Mouse (Mus musculus) embryonic facial prominence, embryonic 11.5 days (tissue): Measurements from ENCODE around the gene Dusp16. TPM values are rescaled to one million over a fixed set of nuclear protein-coding genes. Genes with fewer than 3 reads are reported as not detected.

ENCODE experiments used
- ATAC-seq: fragments of 200-750 bp; cut with Nextera tagmentation; replicated peaks from 2 replicates; pipeline ENCODE4 v1.8.0; 2017; ENCODE audit warnings: low read depth; ENCODE audit not compliant: insufficient number of reproducible peaks, low FRiP score, low TSS enrichment
- DNase-seq: peaks from one replicate; pipeline ENCODE4 v3.0.0-alpha.2; 2015; ENCODE audit warnings: low spot score
- H3K27ac ChIP-seq: fragments of 300-500 bp; sonication (generic); replicated peaks from 2 replicates; pipeline ENCODE4 v1.5.1; 2014; ENCODE audit warnings: mild to moderate bottlenecking, low read depth, low read length, control low read depth
- H3K27me3 ChIP-seq: fragments of 300-500 bp; sonication (generic); 2 replicates; pipeline ENCODE4 v1.6.1; 2014; ENCODE audit warnings: mild to moderate bottlenecking, low read length, moderate library complexity, mixed read lengths; ENCODE audit not compliant: control insufficient read depth, insufficient read depth
- H3K36me3 ChIP-seq: fragments of 300-500 bp; sonication (generic); replicated peaks from 2 replicates; pipeline ENCODE4 v1.6.1; 2014; ENCODE audit warnings: low read depth, mild to moderate bottlenecking, low read length, moderate library complexity, mixed read lengths; ENCODE audit not compliant: control insufficient read depth, insufficient read depth
- H3K4me1 ChIP-seq: fragments of 300-500 bp; sonication (generic); 2 replicates; pipeline ENCODE4 v1.6.1; 2014; ENCODE audit warnings: low read length, mixed read lengths; ENCODE audit not compliant: control insufficient read depth, insufficient read depth
- H3K4me2 ChIP-seq: fragments of 300-500 bp; sonication (generic); 2 replicates; pipeline ENCODE4 v1.6.1; 2014; ENCODE audit warnings: low read depth, mild to moderate bottlenecking, control low read depth, low read length, moderate library complexity
- H3K4me3 ChIP-seq: fragments of 300-500 bp; sonication (generic); 2 replicates; pipeline ENCODE4 v1.5.1; 2014; ENCODE audit warnings: low read depth, low read length, control low read depth
- H3K9ac ChIP-seq: fragments of 300-500 bp; sonication (generic); replicated peaks from 2 replicates; pipeline ENCODE4 v1.6.1; 2014; ENCODE audit warnings: mild to moderate bottlenecking, control low read depth, low read length
- H3K9me3 ChIP-seq: fragments of 300-500 bp; sonication (generic); replicated peaks from 2 replicates; pipeline ENCODE4 v1.6.1; 2016; ENCODE audit warnings: mild to moderate bottlenecking, low read length, inconsistent platforms, mixed read lengths; ENCODE audit not compliant: control insufficient read depth
- WGBS: fragments of 180-500 bp; shearing (Covaris S2); extraction: QIAGEN DNeasy Blood & Tissue Kit; methylation state at CpG from one replicate; pipeline ENCODE4 v1.1.7; 2014; 5-methylcytosine and 5-hydroxymethylcytosine counted together
- polyA plus RNA-seq: library from polyadenylated mRNA; unstranded; fragments of >200 nt; fragmentation: Nextera tagmentation; extraction: Ambion mirVana; gene quantifications from 2 replicates; pipeline ENCODE4 v1.2.1, GENCODE M21; 2014

Gene Dusp16
- polyA plus RNA-seq, 1 experiment from 2014 or later = 15.4 TPM

DNA sequence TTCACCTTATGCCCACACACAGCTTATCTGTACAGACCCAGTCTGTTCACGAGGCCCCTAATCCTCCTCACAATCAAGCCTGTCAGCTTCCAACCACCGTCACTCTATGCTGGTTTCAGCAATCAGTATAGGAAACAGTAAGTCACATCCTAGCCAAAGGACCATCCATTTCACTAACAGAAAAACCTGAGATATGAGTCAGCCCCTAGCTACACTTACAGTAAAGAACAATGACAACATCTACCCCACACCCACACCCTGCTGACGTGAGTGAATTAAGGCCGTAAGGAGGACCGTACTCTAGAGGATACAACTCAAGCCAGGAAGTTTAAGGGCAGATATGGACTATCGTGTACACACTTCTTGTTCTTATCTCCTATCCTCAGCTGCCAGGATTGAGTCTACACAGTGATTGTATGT lies 76.2 kb downstream of the Dusp16 start:
- H3K4me3 ChIP-seq = no peak overlapping the region
- H3K9ac ChIP-seq = no peak overlapping the region
- no peaks in the 10 kb centered on the region; the same call in 1 of the 2 replicates for H3K36me3 ChIP-seq
- H3K27ac ChIP-seq = no peak overlapping the region
- ATAC-seq = no peak
- no peak for DNase-seq
- no peaks in the 10 kb centered on the region for H3K27me3 ChIP-seq
- H3K9me3 ChIP-seq = no peaks in the 10 kb centered on the region
- H3K4me2 ChIP-seq = no peak overlapping the region
- WGBS = 89% methylated on average over 6 of the region's 6 CpGs
- no peaks in the 10 kb centered on the region; the same call in 1 of the 2 replicates for H3K4me1 ChIP-seq

DNA sequence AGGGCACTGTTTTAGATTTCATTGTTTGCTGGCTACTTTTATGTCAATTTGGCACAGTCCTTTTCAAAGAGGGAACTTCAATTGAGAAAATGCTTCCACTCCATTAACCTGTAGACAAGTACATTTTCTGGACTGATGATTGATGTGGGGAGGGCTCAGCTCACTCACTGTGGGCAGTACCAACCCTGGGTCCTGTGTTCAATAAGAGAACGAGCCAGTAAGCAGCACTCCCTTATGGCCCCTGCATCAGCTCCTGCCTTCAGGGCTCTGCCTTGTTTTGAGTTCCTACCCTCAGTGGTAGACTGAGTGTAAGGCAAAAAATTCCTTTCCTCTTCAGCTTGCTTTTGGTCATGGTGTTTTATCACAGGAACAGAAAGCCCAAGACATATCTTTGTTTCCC lies 78.5 kb downstream of the Dusp16 start:
- no peaks in the 10 kb centered on the region; the same call in 1 of the 2 replicates for H3K36me3 ChIP-seq
- H3K4me2 ChIP-seq = no peak overlapping the region
- no peak overlapping the region for H3K27ac ChIP-seq
- no peak overlapping the region for H3K9ac ChIP-seq
- DNase-seq (no peak), ATAC-seq (no peak)
- 63% methylated on average over 1 of the region's 1 CpGs for WGBS
- no peak overlapping the region for H3K4me3 ChIP-seq
- no peaks in the 10 kb centered on the region for H3K9me3 ChIP-seq
- no peaks in the 10 kb centered on the region for H3K27me3 ChIP-seq
- H3K4me1 ChIP-seq = no peaks in the 10 kb centered on the region; the same call in 1 of the 2 replicates

DNA sequence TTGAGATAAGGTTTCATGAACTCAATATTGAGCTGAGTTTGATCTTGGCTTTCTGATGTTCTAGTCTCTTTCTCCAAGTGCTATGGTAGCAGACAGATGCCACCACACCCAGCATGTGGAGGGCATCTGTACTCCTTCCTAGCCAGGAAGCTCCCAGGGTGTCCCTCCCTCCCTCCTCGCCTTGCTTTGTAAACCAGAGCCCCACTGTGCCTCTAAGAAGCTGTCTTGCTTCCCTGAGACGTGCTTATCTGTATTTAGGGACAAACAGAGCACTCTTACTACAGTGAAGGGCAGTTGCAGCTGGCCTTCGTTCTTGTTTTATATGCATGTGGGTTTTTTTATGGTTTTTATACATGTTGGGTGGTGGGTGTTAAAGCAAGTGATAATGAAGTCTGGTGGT lies 79.1 kb downstream of the Dusp16 start:
- H3K27me3 ChIP-seq = no peaks in the 10 kb centered on the region
- 48% methylated on average over 3 of the region's 3 CpGs for WGBS
- no peaks in the 10 kb centered on the region; the same call in 1 of the 2 replicates for H3K4me1 ChIP-seq
- no peak for DNase-seq
- ATAC-seq = no peak
- no peak overlapping the region for H3K9ac ChIP-seq
- no peak overlapping the region for H3K4me2 ChIP-seq
- no peak overlapping the region for H3K27ac ChIP-seq
- no peak overlapping the region for H3K4me3 ChIP-seq
- no peaks in the 10 kb centered on the region; the same call in 1 of the 2 replicates for H3K36me3 ChIP-seq
- no peaks in the 10 kb centered on the region for H3K9me3 ChIP-seq

- no peaks in the 10 kb centered on the region for H3K27me3 ChIP-seq
- no peak overlapping the region for H3K9ac ChIP-seq
- no peak for ATAC-seq
- no peaks in the 10 kb centered on the region for H3K9me3 ChIP-seq
- no peaks in the 10 kb centered on the region for H3K36me3 ChIP-seq
- no peaks in the 10 kb centered on the region; the same call in 1 of the 2 replicates for H3K4me1 ChIP-seq
- no peak overlapping the region for H3K27ac ChIP-seq
- DNase-seq = no peak
- H3K4me2 ChIP-seq = no peak overlapping the region
- 86% methylated on average over 15 of the region's 15 CpGs for WGBS
- H3K4me3 ChIP-seq = no peak overlapping the region
These were observed 82.4 kb downstream of the Dusp16 start for GRCm38 (mm10) chr6:134710020-134710419.

DNA sequence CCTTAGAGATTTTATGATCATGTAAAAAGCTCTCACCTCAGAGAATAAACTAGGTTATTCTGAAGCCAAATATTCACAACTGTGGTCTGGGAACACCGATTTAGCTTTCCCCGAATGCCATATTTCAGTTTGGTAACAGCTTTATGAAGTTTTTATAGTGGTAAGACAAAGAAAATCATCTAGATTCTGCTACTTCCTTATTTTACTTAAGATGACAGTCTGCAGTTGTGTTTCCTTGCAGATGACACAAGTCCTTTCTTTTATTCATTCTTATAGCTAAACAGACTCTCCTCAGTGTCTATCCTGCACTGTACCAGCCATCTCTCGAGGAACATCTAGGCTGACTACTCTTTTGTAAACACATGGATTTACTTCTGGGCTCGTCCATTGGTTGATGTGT lies 86.0 kb downstream of the Dusp16 start:
- Histone ChIP-seq H3K4me1 (no peaks in the 10 kb centered on the region), H3K9ac (no peak overlapping the region), H3K36me3 (no peaks in the 10 kb centered on the region), H3K4me2 (no peak overlapping the region), H3K27ac (no peak overlapping the region), H3K4me3 (no peak overlapping the region), H3K9me3 (no peaks in the 10 kb centered on the region), H3K27me3 (no peaks in the 10 kb centered on the region)
- ATAC-seq (no peak), DNase-seq (no peak)
- 84% methylated on average over 4 of the region's 4 CpGs for WGBS

- H3K4me3 ChIP-seq = no peak overlapping the region
- no peak overlapping the region for H3K9ac ChIP-seq
- H3K27ac ChIP-seq = no peak overlapping the region
- H3K27me3 ChIP-seq = no peaks in the 10 kb centered on the region
- no peaks in the 10 kb centered on the region for H3K4me1 ChIP-seq
- 87% methylated on average over 4 of the region's 4 CpGs for WGBS
- no peaks in the 10 kb centered on the region for H3K36me3 ChIP-seq
- no peaks in the 10 kb centered on the region for H3K9me3 ChIP-seq
- DNase-seq (no peak), ATAC-seq (no peak)
- no peak overlapping the region for H3K4me2 ChIP-seq
These were observed 89.3 kb downstream of the Dusp16 start for GRCm38 (mm10) chr6:134703053-134703690.

GRCm38 (mm10) chr6:134702184-134702583 lies 90.2 kb downstream of the Dusp16 start:
- WGBS = 97% methylated on average over 7 of the region's 7 CpGs
- ATAC-seq = no peak
- Histone ChIP-seq H3K9ac (no peak overlapping the region), H3K4me1 (no peaks in the 10 kb centered on the region), H3K36me3 (no peaks in the 10 kb centered on the region), H3K9me3 (no peaks in the 10 kb centered on the region), H3K4me3 (no peak overlapping the region), H3K27ac (no peak overlapping the region), H3K4me2 (no peak overlapping the region), H3K27me3 (no peaks in the 10 kb centered on the region)
- no peak for DNase-seq

DNA sequence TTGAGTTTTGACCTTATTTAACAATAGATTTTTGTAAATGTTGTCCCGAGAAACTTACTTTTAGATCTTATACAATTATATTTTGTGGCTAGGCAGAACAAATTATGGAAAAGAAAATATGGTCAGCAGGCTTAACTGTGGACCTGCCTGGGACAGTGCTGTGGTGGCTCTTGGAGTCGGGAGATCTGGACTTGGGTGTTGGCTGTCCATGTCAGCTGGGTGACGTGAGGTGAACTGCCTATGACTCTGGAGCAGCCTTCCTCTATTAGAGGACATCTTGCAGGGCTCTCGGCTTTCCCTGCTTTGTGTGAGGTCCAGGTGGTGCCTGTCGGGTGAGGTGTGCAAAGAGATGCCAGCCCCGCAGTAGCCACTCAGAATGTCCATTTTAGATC lies 91.2 kb downstream of the Dusp16 start:
- H3K36me3 ChIP-seq = no peaks in the 10 kb centered on the region
- H3K4me3 ChIP-seq = no peak overlapping the region
- 88% methylated on average over 6 of the region's 6 CpGs for WGBS
- ATAC-seq (no peak), DNase-seq (no peak)
- no peak overlapping the region for H3K4me2 ChIP-seq
- H3K27me3 ChIP-seq = no peaks in the 10 kb centered on the region
- H3K9ac ChIP-seq = no peak overlapping the region
- H3K4me1 ChIP-seq = no peaks in the 10 kb centered on the region
- no peak overlapping the region for H3K27ac ChIP-seq
- no peaks in the 10 kb centered on the region for H3K9me3 ChIP-seq
